ENCODE assay signal across 8 mouse cellular contexts in the genomic region with DNA sequence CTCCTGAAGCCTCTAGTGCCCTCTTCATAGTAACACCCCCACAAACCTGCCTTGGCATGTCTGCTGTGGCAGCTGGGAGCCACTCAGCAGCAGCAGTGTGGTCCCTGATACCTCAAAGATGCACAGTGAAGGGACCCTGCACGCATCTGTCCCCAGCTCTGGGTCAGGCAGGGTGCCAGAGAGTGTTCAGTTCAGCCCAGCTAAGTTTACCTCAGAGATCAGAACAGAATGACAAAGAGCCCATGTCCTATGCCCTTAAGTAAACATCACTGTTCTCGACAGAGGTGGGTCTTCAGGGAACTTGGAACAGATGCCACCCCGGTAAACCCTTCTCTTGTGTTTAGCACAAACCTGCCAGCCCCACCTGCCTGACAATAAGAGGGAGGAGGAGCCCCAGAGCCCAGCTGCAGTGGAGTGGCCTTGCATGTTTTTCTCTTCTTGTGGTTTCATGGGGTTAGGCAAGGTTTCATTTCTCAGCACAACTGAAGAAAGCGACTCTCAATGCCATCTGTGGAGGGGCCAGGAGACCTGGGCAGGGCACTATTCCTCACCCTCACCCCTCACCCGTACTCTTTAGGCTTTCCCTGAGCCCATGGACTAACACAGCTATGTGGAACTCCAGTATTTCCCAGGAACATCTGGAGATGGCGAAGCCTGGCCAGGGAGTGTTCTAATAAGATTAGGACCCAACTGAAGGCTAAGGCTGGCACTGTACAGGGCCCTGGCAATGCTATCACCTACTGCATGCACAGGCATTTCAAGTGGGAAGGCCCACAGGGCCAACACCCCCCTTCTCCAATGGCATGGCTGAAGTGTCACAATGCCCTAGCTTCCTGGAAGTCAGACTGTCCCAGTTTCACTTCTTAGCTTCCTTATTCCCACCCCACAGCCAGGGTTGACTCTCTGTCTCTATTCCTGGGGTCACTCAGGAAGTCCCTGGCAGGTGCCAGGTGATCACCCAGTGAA.
DNase-seq lines count a peak whose midpoint lies in the region; ATAC-seq lines count a peak whose summit lies in the region.

No protein-coding gene starts in this region.

- H3K27me3 ChIP-seq in megakaryocyte, embryonic 14.5 days (replicated peaks), result no peaks in the 10 kb centered on the region
- H3K27me3 ChIP-seq in forebrain, embryonic 13.5 days, result no peaks in the 10 kb centered on the region

- DNase-seq in layer of hippocampus, adult 9-11 months, result peak; percentile 36
- no peak for DNase-seq in layer of hippocampus, postnatal 14 days (ENCODE audit: low spot score in 2 of 2)
- peak; percentile 17 to 40 for DNase-seq in heart, postnatal 14 days
- DNase-seq in thymus, postnatal 36 days, result peak; percentile 80 to 91
- no peak for DNase-seq in right cerebral cortex, postnatal 25 days
- no peak for DNase-seq in left cerebral cortex, postnatal 36 days (ENCODE audit: low spot score in 2 of 2)

- 68% methylated on average over 6 of the region's 6 CpGs for WGBS in forebrain, embryonic 13.5 days

- peak overlapping the region; percentile 34 for H3K4me3 ChIP-seq in megakaryocyte, embryonic 14.5 days (replicated peaks)
- H3K4me3 ChIP-seq in forebrain, embryonic 13.5 days, result no peak overlapping the region

- H3K36me3 ChIP-seq in megakaryocyte, embryonic 14.5 days (replicated peaks; ENCODE audit: low read length), result no peaks in the 10 kb centered on the region
- H3K36me3 ChIP-seq in forebrain, embryonic 13.5 days (ENCODE audit: poor library complexity, severe bottlenecking), result no peaks in the 10 kb centered on the region

- H3K27ac ChIP-seq in forebrain, embryonic 13.5 days, result no peak overlapping the region

- H3K9ac ChIP-seq in forebrain, embryonic 13.5 days, result no peak overlapping the region

- no peaks in the 10 kb centered on the region for H3K9me3 ChIP-seq in megakaryocyte, embryonic 14.5 days
- H3K9me3 ChIP-seq in forebrain, embryonic 13.5 days (replicated peaks), result no peaks in the 10 kb centered on the region

- H3K4me2 ChIP-seq in forebrain, embryonic 13.5 days, result no peak overlapping the region

- intact Hi-C loops in heart, postnatal 14 days (cut with DNase I), result loop anchor here (5.0 kb wide), 1 partner anchor 78 kb away; no protein-coding TSS in a partner anchor
- intact Hi-C loops in left cerebral cortex, postnatal 36 days (cut with DNase I), result no loop called here

- ATAC-seq in forebrain, embryonic 13.5 days, result no peak

- peaks cover 83% of the 10 kb centered on the region for H3K4me1 ChIP-seq in megakaryocyte, embryonic 14.5 days
- no peaks in the 10 kb centered on the region for H3K4me1 ChIP-seq in forebrain, embryonic 13.5 days

Comparison
In these comparisons a context has a peak if more than half of its experiments do, and no peak if none do; other contexts are left out.
1. DNase-seq: peak in layer of hippocampus, adult 9-11 months (single experiment), heart, postnatal 14 days (2 of 2) and thymus, postnatal 36 days (2 of 2); none in layer of hippocampus, postnatal 14 days (0 of 2), right cerebral cortex, postnatal 25 days (single experiment) and left cerebral cortex, postnatal 36 days (0 of 2).